Mouse (Mus musculus) T-helper 2 cell (primary cell): Measurements from ENCODE around the gene Afmid.

ENCODE experiments used
- in situ Hi-C: fragments of 300-600 bp; cut with MboI, MseI; formaldehyde crosslinking; loops from one replicate; pipeline ENCODE4 v1.15.1; 2025; ENCODE audit warnings: high pct_unique_total_duplicates

Afmid gene

GRCm38 (mm10) chr11:117825333-117826101 is at the start of gene Afmid, which contains the start of gene Tk1:
Gene Afmid (plus strand): TSS chr11:117825924.
Gene Tk1 (minus strand): TSS chr11:117826092.
- in situ Hi-C loops: no loop called here

DNA sequence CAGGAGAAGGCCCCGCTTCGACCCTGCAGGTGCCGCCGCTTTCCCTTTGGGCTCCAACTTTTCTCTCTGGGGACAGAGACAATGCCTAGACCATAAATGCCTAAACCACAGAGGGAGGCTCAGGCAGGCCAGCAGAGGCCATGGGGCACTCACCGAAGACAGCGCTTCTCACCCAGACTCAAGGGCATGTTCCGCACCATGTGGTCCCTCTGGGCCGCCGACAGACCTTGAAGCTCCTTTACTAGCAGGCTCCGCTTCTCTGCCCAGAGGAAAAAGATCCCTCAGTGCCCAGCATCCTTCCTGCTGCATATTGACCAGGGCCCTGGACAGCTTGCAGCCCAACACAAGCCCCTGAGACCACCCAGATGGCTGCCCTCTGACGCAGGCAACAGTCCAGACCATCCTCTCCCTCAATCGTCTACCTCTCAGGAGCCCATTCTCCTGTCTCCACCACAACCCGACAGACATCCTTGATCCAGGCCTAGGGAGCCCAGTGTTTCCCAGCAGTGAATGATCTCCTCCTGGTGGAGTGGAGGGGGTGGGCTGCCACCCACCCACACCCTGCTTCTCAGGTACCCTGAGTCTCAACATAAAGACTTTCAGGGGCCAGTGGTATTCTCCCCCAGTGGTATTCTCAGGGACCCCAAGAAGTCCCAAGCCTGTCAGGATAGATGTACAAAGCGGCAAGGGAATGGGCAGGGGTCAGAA is 49.5 kb upstream of the Afmid start:
- in situ Hi-C loops: no loop called here

- in situ Hi-C loops: no loop called here
Observed at GRCm38 (mm10) chr11:117777111-117777510, 48.6 kb upstream of the Afmid start.

DNA sequence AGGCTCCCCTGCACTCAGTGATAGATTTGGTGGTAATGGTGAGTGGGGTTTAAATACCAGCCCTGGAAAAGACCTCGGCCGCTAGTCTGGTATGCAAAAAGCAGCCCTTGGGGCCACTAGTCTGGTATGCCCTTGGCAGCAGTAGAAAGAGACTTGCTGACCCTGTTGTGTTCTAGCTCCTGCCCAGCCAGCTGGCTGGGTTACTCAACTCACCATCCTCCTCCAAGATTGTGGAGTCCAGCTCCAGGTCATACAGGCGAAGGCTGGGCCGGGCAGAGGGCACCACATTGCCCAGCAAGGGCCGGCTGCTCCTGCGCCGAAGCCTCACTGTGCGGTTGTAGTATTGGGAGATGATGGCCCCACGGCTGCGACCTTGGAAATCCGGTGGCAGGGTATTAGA is 47.7 kb upstream of the Afmid start:
- in situ Hi-C loops: no loop called here

DNA sequence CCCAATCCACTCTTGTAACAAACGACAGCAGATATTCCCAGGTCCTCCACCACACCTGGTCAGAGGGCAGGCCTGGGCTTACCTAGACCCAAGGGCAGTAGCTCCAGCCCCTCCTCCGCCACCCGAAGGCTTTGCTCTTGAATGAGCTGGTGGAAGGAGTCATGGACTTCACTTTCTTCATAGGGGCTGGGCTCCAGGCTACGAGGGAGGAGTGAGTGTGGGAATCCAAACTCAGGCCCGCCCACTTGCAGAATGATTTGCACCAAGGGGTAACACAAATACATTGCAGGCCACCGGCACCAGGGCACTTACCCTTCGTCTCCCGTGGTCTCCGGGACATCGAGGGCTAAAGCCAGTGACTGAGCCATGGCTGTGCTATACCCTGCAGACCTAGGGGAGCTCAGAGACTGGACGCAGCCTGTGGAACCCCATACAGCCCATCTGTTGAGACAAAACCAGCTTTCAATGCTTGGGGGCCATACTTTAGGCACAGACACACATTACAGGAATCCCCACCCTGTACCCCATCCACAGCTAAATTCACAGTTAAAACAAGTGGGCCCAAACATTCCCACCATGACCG is 46.8 kb upstream of the Afmid start:
- in situ Hi-C loops: no loop called here

GRCm38 (mm10) chr11:117779434-117780198 is 46.1 kb upstream of the Afmid start:
- in situ Hi-C loops: no loop called here

GRCm38 (mm10) chr11:117780199-117780515 is 45.6 kb upstream of the Afmid start:
- in situ Hi-C loops: no loop called here

GRCm38 (mm10) chr11:117780582-117781111 is 45.1 kb upstream of the Afmid start:
- in situ Hi-C loops: no loop called here

GRCm38 (mm10) chr11:117781199-117781821 is 44.4 kb upstream of the Afmid start:
- in situ Hi-C loops: no loop called here

DNA sequence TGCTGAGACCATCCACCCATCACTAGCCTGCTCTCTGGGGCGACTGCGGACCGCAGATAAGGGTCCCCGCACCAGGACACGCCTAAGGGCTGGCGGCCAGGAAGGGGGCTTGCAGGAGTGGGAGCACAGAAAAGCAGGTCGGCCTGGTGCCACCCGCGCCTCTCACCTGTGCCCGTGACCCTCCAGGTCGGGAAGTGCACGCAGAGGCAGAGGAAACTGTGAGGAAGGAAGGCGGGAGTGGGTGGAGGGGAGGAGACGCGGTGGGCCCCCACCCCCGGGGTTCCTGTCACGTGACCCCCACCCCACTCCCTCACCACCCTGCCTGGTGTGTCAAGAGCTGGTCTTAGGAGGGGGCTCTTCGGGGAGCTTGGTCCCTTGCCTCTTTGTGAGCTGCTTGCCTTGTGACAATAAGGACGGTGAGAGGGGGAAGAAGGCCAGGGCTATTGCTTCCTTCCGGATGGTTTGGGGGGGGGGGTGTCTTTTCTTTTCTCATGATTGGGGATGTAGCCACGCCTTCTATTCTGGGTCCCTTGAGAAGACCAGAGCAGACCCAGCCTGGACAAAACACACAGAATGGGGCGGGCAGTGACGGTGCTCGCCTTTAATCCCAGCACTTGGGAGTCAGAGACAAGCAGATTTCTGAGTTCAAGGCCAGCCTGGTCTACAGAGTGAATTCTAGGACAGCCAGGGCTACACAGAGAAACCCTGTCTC is 43.6 kb upstream of the Afmid start, which contains the start of the genes Tmc8 and Tmc6:
Gene Tmc8, plus strand, starts transcription at position 84 of the 712 bp plus-strand sequence.
Gene Tmc6, minus strand, starts transcription at position 206 of the 712 bp plus-strand sequence.
- in situ Hi-C loops: no loop called here

- in situ Hi-C loops: no loop called here
Observed at GRCm38 (mm10) chr11:117782705-117783034, 43.1 kb upstream of the Afmid start.

- in situ Hi-C loops: no loop called here
Observed at GRCm38 (mm10) chr11:117783089-117783488, 42.6 kb upstream of the Afmid start.

DNA sequence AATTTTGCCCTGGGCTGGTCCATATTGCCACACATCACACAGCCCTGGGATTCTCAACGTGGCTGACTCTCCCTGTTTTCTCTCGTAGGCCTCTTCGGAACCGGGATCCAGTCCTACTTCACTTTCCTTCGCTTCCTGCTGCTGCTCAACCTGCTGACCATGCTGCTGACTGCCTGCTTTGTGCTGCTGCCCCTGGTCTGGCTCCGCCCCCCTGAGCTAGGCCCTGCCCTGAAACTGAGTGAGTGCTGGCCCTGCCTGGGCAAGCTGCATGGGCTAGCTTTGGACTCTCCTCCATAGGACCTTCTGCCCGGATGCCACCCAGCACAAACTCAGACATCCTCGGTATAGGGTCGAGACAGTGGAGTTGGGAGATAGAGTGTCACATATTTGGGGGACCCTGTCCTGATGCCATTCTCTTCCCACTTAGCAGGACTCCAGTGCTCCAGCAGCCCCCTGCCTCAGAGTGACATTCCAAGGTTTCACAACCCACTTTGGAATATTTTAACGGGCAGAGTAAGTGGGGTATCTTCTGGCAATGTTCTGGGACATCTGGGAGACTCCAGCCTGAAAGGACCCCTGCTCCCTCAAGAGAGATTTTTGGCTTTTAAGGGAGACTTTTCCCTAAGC is 41.9 kb upstream of the Afmid start:
- in situ Hi-C loops: no loop called here

DNA sequence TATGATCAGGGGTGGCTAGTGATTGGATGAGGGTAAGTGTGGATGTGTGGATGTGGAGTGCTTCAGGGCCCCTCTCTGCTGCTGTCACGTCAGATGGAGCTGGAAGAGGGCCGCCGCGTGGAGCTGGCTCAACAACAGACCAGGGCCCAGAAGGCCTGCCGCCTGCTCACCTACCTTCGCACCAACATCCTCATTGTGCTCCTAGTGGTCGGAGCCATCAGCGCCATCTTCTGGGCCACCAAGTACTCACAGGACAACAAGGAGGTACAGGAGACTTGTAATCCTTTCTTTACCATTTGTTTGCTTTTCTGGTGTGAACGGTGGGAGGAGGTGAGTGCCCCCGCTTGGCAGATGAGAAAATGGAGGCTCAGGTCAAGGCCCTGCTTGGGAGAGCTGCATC is 39.4 kb upstream of the Afmid start:
- in situ Hi-C loops: loop anchor here (5.0 kb wide), 1 partner anchor 74 kb away; no protein-coding TSS in a partner anchor

- in situ Hi-C loops: loop anchor here (5.0 kb wide), 1 partner anchor 76 kb away; no protein-coding TSS in a partner anchor
Observed at GRCm38 (mm10) chr11:117788481-117788880, 37.2 kb upstream of the Afmid start.

DNA sequence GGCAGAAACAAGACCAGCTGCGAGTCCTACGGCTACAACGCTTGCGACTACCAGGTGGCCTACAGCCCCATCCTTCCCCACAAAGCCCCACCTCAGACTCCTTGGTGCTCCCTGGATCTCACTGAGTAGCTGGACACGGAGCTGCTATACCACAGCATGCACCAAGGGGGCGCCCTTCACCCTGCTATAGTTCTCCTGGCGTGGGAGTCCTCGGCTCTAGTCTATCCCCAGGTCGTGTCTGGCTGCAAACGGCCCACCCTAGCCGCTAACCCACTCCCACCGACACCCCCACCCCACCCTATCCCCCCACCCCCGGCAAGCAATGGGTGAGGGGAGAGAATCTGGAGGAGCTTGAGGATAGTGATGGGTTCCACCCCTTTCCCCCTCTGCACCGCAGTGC is 35.4 kb upstream of the Afmid start:
- in situ Hi-C loops: no loop called here

GRCm38 (mm10) chr11:117790703-117791440 is 34.9 kb upstream of the Afmid start:
- in situ Hi-C loops: no loop called here

DNA sequence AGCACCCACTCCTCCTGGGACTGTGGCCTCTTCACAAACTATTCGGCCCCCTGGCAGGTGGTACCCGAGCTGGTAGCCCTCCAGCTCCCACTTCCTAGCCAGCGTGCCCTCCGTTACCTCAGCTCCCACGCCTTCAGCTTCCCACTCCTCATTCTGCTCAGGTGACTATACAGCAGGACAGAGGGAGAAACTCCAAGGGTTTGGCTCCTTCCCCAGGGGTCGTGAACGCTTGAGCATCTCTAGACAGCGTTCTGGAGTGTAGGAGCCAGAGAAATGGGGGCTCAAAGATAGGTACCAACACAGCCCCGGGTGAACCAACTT is 34.3 kb upstream of the Afmid start:
- in situ Hi-C loops: no loop called here

- in situ Hi-C loops: no loop called here
Observed at GRCm38 (mm10) chr11:117792281-117792888, 33.3 kb upstream of the Afmid start.
